Mouse (Mus musculus) liver, embryonic 14.5 days (tissue): ENCODE results near the gene E330034G19Rik.

Source experiments
- CTCF ChIP-seq: IDR thresholded peaks from 2 replicates; pipeline ENCODE4 v1.5.1; 2016; ENCODE audit warnings: antibody characterized with exemption, low read depth, control low read depth
- EP300 ChIP-seq: IDR thresholded peaks from 2 replicates; pipeline ENCODE4 v1.6.1; 2016; ENCODE audit warnings: antibody characterized with exemption, low read depth

DNA sequence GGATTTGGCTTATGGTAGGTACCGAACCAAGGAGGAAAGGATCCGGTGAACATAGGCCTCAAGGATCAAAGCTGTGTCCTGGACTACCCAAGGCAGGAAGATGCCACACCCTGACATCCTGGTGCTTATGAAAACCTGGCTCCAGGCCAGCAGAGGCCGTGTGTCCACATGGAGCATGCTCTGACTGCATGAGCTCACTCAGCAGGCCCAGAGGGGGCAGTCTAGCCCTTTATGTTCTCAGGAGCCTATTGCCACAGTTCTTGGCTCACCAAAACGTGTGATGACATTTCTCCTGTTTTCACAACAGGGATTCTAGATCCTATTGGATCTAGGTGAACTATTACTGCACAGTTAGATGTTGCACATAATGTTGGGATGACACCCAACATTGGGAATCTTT is 11.7 kb upstream of the E330034G19Rik start:
- no peak for TF ChIP-seq CTCF
- TF ChIP-seq EP300: no peak
